10 mouse cellular contexts compared by ENCODE assay signal in the genomic region with DNA sequence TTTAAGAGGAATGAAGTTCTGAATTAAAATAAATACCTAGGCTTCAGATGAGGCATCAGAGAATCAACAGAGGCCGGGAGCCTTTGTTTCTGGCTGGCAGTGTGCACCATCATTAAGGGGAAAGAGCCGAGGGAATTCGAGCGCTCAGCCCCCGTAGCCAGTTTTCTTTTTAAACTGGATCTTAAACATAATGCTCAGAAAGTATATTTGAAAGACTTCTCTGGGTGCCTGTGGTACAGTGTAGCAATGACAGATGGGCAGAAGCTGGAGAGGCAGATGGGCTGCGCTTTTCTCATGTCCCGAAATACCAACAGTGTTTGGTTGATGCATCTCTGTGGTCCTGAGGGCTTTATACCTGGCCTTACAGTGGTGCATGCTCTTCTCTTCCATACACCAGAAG.
DNase-seq lines count a peak whose midpoint lies in the region; ATAC-seq and TF ChIP-seq lines count a peak whose summit lies in the region.
"Had no signal": no experiment of that assay in that cellular context is flagged by ENCODE, and none has a peak within 500 bp of the region (broad histone marks: within the 10 kb centered on the region; RNA-seq: fewer than 3 reads in every experiment).

No protein-coding gene starts in this region.

- peak; percentile 22 for DNase-seq in embryo, embryonic 10.5 days (ENCODE audit: low spot score)
- DNase-seq in embryo, embryonic 10 days (ENCODE audit: low spot score) = no peak
- DNase-seq in hindbrain, embryonic 11.5 days (ENCODE audit: low spot score) = peak; percentile 35
- DNase-seq in left cerebral cortex, postnatal 10 days (ENCODE audit: extremely low spot score in 1 of 2, low spot score in 2 of 2) = peak; percentile 20 to 53
- peak; percentile 30 for DNase-seq in right cerebral cortex, postnatal 14 days
- DNase-seq in ovary, postnatal 10 days (ENCODE audit: low spot score) = no peak
- DNase-seq: heart, postnatal 14 days had no signal

- peaks cover 4% of the 10 kb centered on the region; the same call in 1 of the 2 replicates for H3K9me3 ChIP-seq in hindbrain, embryonic 11.5 days (ENCODE audit: control insufficient read depth, low read length)
- no peaks in the 10 kb centered on the region for H3K9me3 ChIP-seq in intestine, postnatal 0 days (ENCODE audit: control insufficient read depth)
- H3K9me3 ChIP-seq: limb, embryonic 15.5 days had no signal

- H3K4me1 ChIP-seq in hindbrain, embryonic 11.5 days (replicated peaks; ENCODE audit: control insufficient read depth, insufficient read depth, low read length) = 0 out of 2 replicates have a peak, but pooled peaks cover 2% of the 10 kb centered on the region
- H3K4me1 ChIP-seq in intestine, postnatal 0 days (replicated peaks; ENCODE audit: control insufficient read depth, insufficient read depth, low read length) = no peaks in the 10 kb centered on the region

- no peaks in the 10 kb centered on the region for H3K36me3 ChIP-seq in hindbrain, embryonic 11.5 days (ENCODE audit: control insufficient read depth, insufficient read depth, low read length)
- H3K36me3 ChIP-seq in intestine, postnatal 0 days (ENCODE audit: control insufficient read depth, insufficient read depth) = no peaks in the 10 kb centered on the region
- H3K36me3 ChIP-seq: limb, embryonic 15.5 days had no signal

- H3K4me3 ChIP-seq in hindbrain, embryonic 11.5 days (ENCODE audit: low read depth, low read length) = no peak overlapping the region
- H3K4me3 ChIP-seq in intestine, postnatal 0 days (ENCODE audit: low read depth, low read length) = no peak overlapping the region
- H3K4me3 ChIP-seq: limb, embryonic 15.5 days had no signal

- no peaks in the 10 kb centered on the region for H3K27me3 ChIP-seq in hindbrain, embryonic 11.5 days (ENCODE audit: control insufficient read depth, insufficient read depth, low read length)
- H3K27me3 ChIP-seq in intestine, postnatal 0 days (replicated peaks; ENCODE audit: control insufficient read depth, insufficient read depth, low read length) = no peaks in the 10 kb centered on the region
- H3K27me3 ChIP-seq: limb, embryonic 15.5 days had no signal

- 44% methylated on average over 7 of the region's 7 CpGs for WGBS in hindbrain, embryonic 11.5 days
- WGBS in intestine, postnatal 0 days = 88% methylated on average over 7 of the region's 7 CpGs

- intact Hi-C loops in left cerebral cortex, postnatal 10 days (cut with DNase I) = no loop called here

- 0 out of 2 replicates have a peak, but pooled peaks have one; percentile 41 for ATAC-seq in hindbrain, embryonic 11.5 days (ENCODE audit: low FRiP score)
- no peak for ATAC-seq in intestine, postnatal 0 days
- no peak for ATAC-seq in monocyte, adult 5-6 weeks (replicated peaks; ENCODE audit: insufficient number of reproducible peaks, low FRiP score, low TSS enrichment, poor library complexity, severe bottlenecking)

- H3K9ac ChIP-seq in hindbrain, embryonic 11.5 days (ENCODE audit: low read depth, low read length) = 0 out of 2 replicates have a peak overlapping the region, but pooled peaks have one; percentile 31
- no peak overlapping the region for H3K9ac ChIP-seq in intestine, postnatal 0 days (ENCODE audit: low read depth, low read length)
- H3K9ac ChIP-seq: limb, embryonic 15.5 days had no signal

- TF ChIP-seq CTCF in intestine, postnatal 0 days (IDR thresholded peaks at IDR 0.05; ENCODE audit: low read depth) = no peak

- H3K27ac ChIP-seq in hindbrain, embryonic 11.5 days (ENCODE audit: low read depth, low read length) = peak overlapping the region; percentile 76
- H3K27ac ChIP-seq in intestine, postnatal 0 days (ENCODE audit: low read depth, low read length) = no peak overlapping the region
- H3K27ac ChIP-seq: limb, embryonic 15.5 days had no signal

- H3K4me2 ChIP-seq in hindbrain, embryonic 11.5 days (replicated peaks; ENCODE audit: low read depth, low read length) = no peak overlapping the region
- H3K4me2 ChIP-seq in intestine, postnatal 0 days (replicated peaks; ENCODE audit: low read depth) = no peak overlapping the region
- H3K4me2 ChIP-seq: limb, embryonic 15.5 days had no signal

Comparison
In these comparisons a context has a peak if more than half of its experiments do, and no peak if none do; other contexts are left out.
1. DNase-seq: peak in embryo, embryonic 10.5 days (single experiment), hindbrain, embryonic 11.5 days (single experiment), left cerebral cortex, postnatal 10 days (2 of 2) and right cerebral cortex, postnatal 14 days (single experiment); none in embryo, embryonic 10 days (single experiment) and ovary, postnatal 10 days (single experiment).